Mouse (Mus musculus): ENCODE results near the gene Cib1. TPM values are rescaled to one million over a fixed set of nuclear protein-coding genes. Genes with fewer than 3 reads are reported as not detected.

Gene Cib1
- polyA plus RNA-seq, 1 experiment from 2014 or later, result 90.8 TPM

DNA sequence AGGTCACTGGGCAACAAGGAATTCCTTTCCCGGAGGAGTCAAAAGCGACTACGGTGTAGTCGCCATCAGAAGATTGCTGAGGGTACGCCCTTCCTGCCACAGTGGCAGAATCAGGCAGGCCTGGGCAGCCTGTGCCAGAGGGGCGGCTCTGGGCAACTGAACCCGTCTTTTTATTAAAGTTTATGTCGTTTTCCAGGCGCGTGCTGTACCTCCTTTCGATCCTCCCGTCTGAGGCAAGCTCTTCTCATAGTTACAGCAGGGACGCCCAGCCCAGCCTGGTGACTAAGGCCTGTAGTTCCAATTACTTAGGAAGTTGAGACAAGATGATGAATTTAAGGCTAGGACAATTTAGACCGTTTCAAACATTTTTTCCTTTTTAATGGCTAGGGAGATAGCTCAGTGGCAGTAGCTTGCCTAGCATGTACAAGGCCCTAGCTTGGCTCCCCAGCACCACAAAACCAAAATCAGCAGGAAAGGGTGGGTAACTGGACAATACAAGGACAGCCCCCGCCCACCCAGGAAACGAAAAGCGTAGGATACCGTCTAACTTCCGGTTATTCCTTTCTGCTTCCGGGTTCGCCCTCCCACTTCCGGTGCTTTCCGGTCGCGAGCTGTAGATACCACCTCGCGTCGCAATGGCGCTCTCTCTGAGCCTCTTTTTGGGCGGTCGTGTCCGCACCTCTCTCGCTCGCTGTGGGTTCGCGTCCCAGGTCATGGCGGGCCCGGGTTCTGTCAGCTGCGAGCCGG, 28.2 kb upstream of the Cib1 start, which contains the start of gene Ngrn:
Gene Ngrn, plus strand, starts transcription at position 591 of the 747 bp plus-strand sequence.
- peak; percentile 87; the same call in 1 of the 2 replicates for ATAC-seq (ENCODE audit: borderline replicate concordance, extremely low read depth, low FRiP score, low TSS enrichment)
- H3K4me1 ChIP-seq, result peaks cover 14% of the 10 kb centered on the region
- peaks cover 25% of the 10 kb centered on the region for H3K36me3 ChIP-seq
- H3K9me3 ChIP-seq, result no peaks in the 10 kb centered on the region
- peak within 1 kb of the TSS; percentile 83 for H3K4me2 ChIP-seq
- H3K9ac ChIP-seq, result peak within 1 kb of the TSS; percentile 71
- WGBS, result 22% methylated on average over 40 of the region's 40 CpGs
- peaks cover 5% of the 10 kb centered on the region; the same call in 1 of the 2 replicates for H3K27me3 ChIP-seq
- peak within 1 kb of the TSS; percentile 72 for H3K27ac ChIP-seq
- H3K4me3 ChIP-seq, result peak within 1 kb of the TSS; percentile 63

DNA sequence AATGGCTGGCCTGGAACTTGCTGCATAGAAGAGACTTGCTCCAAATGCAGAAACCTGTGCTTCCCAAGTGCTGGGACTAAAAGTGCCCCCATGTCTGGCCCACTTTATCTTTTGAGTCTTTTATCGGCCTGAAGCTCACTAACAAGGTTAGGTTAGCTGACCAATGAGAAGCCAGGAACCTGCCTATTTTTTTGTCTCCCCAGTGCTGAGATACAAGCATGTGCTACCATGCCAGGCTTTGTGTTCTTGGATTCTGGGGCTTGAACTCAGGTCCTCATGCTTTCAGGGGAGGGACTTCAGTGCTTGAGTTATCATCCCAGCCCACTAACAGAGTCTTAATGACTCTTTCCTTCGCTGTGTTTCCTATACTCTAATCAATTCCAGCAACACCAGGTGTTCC, 25.1 kb upstream of the Cib1 start:
- Histone ChIP-seq H3K27ac (no peak overlapping the region), H3K4me3 (no peak overlapping the region), H3K9ac (no peak overlapping the region), H3K27me3 (peaks cover 5% of the 10 kb centered on the region; the same call in 1 of the 2 replicates), H3K4me1 (peaks cover 14% of the 10 kb centered on the region), H3K4me2 (no peak overlapping the region), H3K9me3 (no peaks in the 10 kb centered on the region), H3K36me3 (no peaks in the 10 kb centered on the region)
- no peak for ATAC-seq (ENCODE audit: borderline replicate concordance, extremely low read depth, low FRiP score, low TSS enrichment)
- 65% methylated on average over 2 of the region's 2 CpGs for WGBS

DNA sequence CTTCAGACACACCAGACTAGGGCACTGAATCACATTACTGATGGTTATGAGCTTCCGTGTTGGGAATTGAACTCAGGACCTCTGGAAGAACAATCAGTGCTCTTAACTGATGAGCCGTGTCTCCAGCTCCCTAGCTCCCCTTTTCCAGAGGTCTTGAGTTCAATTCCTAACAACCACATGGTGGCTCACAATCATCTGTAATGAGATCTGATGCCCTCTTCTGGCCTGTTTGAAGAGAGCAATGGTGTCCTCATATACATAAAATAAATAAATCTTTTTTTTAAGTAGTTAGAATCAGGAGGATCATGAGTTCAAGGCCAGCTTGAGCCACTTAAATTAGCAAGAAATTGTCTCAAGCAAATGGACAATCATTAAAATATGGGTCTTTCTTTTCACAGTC, 23.4 kb upstream of the Cib1 start:
- Histone ChIP-seq H3K27ac (no peak overlapping the region), H3K9ac (no peak overlapping the region), H3K36me3 (no peaks in the 10 kb centered on the region), H3K4me2 (no peak overlapping the region), H3K4me1 (peaks cover 7% of the 10 kb centered on the region), H3K4me3 (no peak overlapping the region), H3K9me3 (no peaks in the 10 kb centered on the region), H3K27me3 (peaks cover 5% of the 10 kb centered on the region; the same call in 1 of the 2 replicates)
- WGBS, result 67% methylated on average over 2 of the region's 2 CpGs
- no peak for ATAC-seq (ENCODE audit: borderline replicate concordance, extremely low read depth, low FRiP score, low TSS enrichment)

DNA sequence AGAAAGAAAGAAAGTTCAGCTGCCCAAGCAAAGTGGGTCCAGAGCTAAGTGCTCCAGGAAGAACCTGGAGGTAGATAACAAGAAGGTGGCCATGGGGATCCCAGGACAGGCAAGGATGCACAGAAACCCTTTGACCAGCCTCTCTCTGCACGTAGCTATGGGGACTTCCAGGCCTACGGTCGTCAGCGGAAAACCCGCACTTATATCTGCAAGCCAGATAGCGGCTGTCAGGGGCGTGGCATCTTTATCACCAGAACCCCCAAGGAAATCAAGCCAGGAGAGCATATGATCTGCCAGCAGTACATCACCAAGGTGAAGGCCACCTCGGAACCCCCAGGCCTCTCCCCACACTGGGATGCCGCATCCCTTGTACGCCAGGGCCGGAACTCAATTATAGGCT, 20.3 kb upstream of the Cib1 start:
- H3K4me3 ChIP-seq, result no peak overlapping the region
- no peaks in the 10 kb centered on the region for H3K36me3 ChIP-seq
- H3K4me1 ChIP-seq, result no peaks in the 10 kb centered on the region
- no peaks in the 10 kb centered on the region for H3K27me3 ChIP-seq
- H3K4me2 ChIP-seq, result no peak overlapping the region
- ATAC-seq (ENCODE audit: borderline replicate concordance, extremely low read depth, low FRiP score, low TSS enrichment), result no peak
- 83% methylated on average over 11 of the region's 11 CpGs for WGBS
- no peaks in the 10 kb centered on the region for H3K9me3 ChIP-seq
- no peak overlapping the region for H3K27ac ChIP-seq
- H3K9ac ChIP-seq, result no peak overlapping the region

DNA sequence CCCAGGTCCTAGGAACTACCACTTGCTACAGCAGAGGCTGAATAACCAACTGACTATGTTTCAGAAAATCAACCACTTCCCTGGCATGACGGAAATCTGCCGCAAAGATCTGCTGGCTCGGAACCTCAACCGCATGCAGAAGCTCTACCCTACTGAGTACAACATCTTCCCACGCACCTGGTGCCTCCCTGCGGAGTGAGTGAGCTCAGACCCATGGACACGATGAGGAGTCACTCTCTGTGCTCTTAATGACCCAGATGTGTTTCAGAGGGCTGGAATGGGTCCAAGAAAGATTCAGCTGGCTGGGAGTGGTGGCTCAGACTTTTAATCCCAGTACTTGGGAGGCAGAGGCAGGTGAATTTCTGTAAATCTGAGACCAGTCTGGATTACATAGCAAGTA, 19.8 kb upstream of the Cib1 start:
- ATAC-seq (ENCODE audit: borderline replicate concordance, extremely low read depth, low FRiP score, low TSS enrichment), result no peak
- no peak overlapping the region for H3K27ac ChIP-seq
- WGBS, result 81% methylated on average over 7 of the region's 7 CpGs
- no peaks in the 10 kb centered on the region for H3K4me1 ChIP-seq
- no peak overlapping the region for H3K4me2 ChIP-seq
- no peak overlapping the region for H3K9ac ChIP-seq
- no peak overlapping the region for H3K4me3 ChIP-seq
- no peaks in the 10 kb centered on the region for H3K36me3 ChIP-seq
- no peaks in the 10 kb centered on the region for H3K27me3 ChIP-seq
- no peaks in the 10 kb centered on the region for H3K9me3 ChIP-seq

DNA sequence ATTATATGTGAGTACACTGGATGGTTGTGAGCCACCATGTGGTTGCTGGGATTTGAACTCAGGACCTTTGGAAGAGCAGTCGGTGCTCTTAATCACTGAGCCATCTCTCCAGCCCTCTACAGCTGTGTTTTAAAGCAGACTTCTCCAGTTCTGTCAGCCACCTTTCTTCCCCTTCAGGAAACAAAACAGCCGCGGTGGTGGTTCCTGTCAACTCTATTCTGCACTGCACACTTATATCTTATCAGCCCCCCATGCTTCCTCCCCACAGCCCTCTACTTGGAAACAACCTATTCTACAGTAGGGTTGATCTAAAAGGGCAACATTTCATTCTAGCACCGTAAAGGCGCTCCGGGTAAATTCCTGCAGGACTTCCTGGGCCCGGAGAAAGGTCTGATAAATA, 14.2 kb upstream of the Cib1 start:
- Histone ChIP-seq H3K9me3 (no peaks in the 10 kb centered on the region), H3K27me3 (no peaks in the 10 kb centered on the region), H3K4me2 (peak overlapping the region; percentile 79), H3K4me3 (peak overlapping the region; percentile 60), H3K36me3 (no peaks in the 10 kb centered on the region), H3K27ac (no peak overlapping the region), H3K9ac (no peak overlapping the region), H3K4me1 (0 out of 2 replicates have a peak, but pooled peaks cover 3% of the 10 kb centered on the region)
- 38% methylated on average over 7 of the region's 7 CpGs for WGBS
- no peak for ATAC-seq (ENCODE audit: borderline replicate concordance, extremely low read depth, low FRiP score, low TSS enrichment)

DNA sequence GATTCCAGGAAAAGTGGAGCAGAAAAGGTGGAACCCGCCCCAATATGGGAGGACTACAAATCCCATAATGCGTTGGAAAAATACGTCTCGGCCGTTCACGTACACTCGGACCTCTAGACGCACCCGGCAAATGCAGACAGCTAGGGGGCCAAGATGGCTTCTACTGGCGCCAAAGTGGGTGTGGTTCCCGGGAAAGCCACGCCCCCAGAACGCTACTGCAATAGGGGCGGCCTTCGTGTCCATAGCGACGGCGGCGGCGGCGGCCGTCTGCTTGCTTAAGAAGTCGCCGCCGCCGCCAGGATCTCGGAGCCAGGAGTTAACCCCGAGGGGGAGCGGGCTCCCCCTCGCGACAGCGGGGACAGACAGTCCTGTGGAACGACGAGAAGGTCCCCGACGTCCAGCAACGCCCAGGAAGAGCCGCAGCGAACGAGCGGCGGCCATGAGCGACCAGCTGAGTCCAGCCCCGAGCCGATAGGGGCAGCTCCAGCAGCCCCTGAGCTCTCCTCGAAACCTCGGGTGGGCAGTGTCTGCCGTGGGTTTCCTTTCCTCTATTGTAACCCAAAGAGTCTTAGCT, 13.6 kb upstream of the Cib1 start, which contains the start of gene Ttll13:
Gene Ttll13, plus strand, starts transcription at position 229 of the 574 bp plus-strand sequence.
- 0% methylated on average over 48 of the region's 48 CpGs for WGBS
- no peaks in the 10 kb centered on the region for H3K36me3 ChIP-seq
- peak within 1 kb of the TSS; percentile 79 for H3K4me2 ChIP-seq
- ATAC-seq (ENCODE audit: borderline replicate concordance, extremely low read depth, low FRiP score, low TSS enrichment), result peak; percentile 99
- 0 out of 2 replicates have a peak, but pooled peaks cover 3% of the 10 kb centered on the region for H3K4me1 ChIP-seq
- H3K27me3 ChIP-seq, result no peaks in the 10 kb centered on the region
- no peaks in the 10 kb centered on the region for H3K9me3 ChIP-seq
- peak within 1 kb of the TSS; percentile 68 for H3K9ac ChIP-seq
- H3K27ac ChIP-seq, result peak within 1 kb of the TSS; percentile 87
- H3K4me3 ChIP-seq, result peak within 1 kb of the TSS; percentile 60

DNA sequence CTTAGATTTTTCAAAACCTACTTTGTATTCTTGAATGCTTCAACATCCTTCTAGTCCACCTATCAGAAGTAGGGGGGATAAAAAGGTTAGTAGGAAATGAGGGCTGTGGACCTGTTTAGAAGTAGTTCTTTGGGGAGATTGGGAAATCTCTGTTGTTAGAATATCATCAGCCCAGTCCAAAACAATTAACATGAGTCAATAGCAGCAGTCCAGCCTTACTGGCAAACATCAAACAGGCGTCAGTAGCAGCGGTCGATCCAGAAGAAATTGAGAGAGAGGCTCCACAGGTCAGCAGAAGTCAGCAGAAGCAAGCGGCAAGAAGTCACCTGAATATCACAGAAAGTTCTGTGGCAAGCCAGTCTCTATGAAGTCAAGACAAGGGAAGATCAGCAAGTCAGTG, 12.2 kb upstream of the Cib1 start:
- 89% methylated on average over 4 of the region's 4 CpGs for WGBS
- H3K36me3 ChIP-seq, result peaks cover 10% of the 10 kb centered on the region; the same call in 1 of the 2 replicates
- H3K9me3 ChIP-seq, result no peaks in the 10 kb centered on the region
- H3K4me2 ChIP-seq, result no peak overlapping the region
- H3K4me3 ChIP-seq, result no peak overlapping the region
- H3K27ac ChIP-seq, result no peak overlapping the region
- H3K27me3 ChIP-seq, result no peaks in the 10 kb centered on the region
- ATAC-seq (ENCODE audit: borderline replicate concordance, extremely low read depth, low FRiP score, low TSS enrichment), result no peak
- no peak overlapping the region for H3K9ac ChIP-seq
- H3K4me1 ChIP-seq, result 0 out of 2 replicates have a peak, but pooled peaks cover 3% of the 10 kb centered on the region

DNA sequence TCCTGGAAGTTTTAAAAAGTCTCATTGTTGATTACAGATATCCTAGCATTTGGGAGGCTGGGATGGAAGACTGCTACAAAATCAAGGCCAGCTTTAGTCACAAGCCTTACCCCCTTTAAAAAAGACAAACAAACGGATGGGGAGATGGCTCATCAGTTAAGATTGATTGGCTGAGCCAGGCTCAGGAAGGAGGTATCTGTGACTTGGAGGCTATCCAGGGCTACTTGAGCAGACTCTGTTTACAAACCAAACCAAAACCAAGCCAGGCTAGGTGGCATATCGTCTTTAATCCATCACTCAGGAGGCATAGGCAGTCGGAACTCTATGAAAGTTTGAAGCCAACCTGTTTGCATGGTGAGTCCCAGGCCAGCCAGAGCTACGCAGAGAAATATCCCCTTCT, 9.0 kb upstream of the Cib1 start:
- peak overlapping the region; percentile 34 for H3K27ac ChIP-seq
- H3K4me2 ChIP-seq, result no peak overlapping the region
- H3K4me1 ChIP-seq, result 0 out of 2 replicates have a peak, but pooled peaks cover 3% of the 10 kb centered on the region
- H3K27me3 ChIP-seq, result no peaks in the 10 kb centered on the region
- H3K9ac ChIP-seq, result no peak overlapping the region
- H3K36me3 ChIP-seq, result peaks cover 25% of the 10 kb centered on the region
- WGBS, result 45% methylated on average over 4 of the region's 4 CpGs
- no peak for ATAC-seq (ENCODE audit: borderline replicate concordance, extremely low read depth, low FRiP score, low TSS enrichment)
- H3K4me3 ChIP-seq, result no peak overlapping the region
- no peaks in the 10 kb centered on the region for H3K9me3 ChIP-seq

DNA sequence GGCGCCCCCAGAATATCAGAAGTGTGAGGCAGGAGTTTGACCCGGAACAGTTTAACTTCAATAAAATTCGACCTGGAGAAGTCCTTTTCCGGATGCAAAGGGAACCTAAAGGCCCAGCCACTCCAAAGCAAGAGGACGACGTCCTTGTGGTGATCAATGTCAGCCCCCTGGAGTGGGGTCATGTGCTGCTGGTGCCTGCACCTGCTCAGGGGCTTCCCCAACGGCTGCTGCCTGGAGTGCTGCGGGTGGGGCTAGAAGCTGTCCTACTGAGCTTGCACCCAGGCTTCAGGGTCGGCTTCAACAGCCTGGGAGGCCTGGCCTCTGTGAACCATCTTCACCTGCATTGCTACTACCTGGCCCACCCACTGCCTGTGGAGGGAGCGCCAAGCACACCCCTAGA, 5.9 kb upstream of the Cib1 start:
- Histone ChIP-seq H3K9me3 (no peaks in the 10 kb centered on the region), H3K27ac (no peak overlapping the region), H3K36me3 (peaks cover 25% of the 10 kb centered on the region), H3K4me3 (no peak overlapping the region), H3K9ac (no peak overlapping the region), H3K4me2 (no peak overlapping the region), H3K4me1 (peaks cover 9% of the 10 kb centered on the region), H3K27me3 (no peaks in the 10 kb centered on the region)
- WGBS, result 90% methylated on average over 10 of the region's 10 CpGs
- ATAC-seq (ENCODE audit: borderline replicate concordance, extremely low read depth, low FRiP score, low TSS enrichment), result no peak

DNA sequence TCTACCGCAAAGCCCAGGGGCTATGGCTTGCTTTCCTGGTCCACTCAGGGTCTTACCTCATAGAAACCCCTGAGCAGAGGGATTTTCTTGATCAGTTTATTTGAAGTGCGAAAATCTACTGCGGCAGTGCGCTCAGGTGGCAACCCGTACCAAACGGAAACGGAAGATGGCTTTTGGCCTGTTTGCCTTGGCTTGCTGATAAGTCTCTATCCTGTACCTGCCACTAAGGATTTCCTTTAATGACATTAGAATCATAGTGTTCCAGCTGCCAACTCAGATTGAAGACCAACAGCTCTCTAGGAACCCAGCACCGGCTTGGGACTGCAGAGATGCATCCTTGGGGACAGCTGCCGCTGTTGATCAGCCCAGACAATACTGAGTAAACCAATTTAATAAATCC, 1.2 kb upstream of the Cib1 start:
- no peaks in the 10 kb centered on the region for H3K27me3 ChIP-seq
- no peak overlapping the region for H3K9ac ChIP-seq
- peaks cover 22% of the 10 kb centered on the region for H3K4me1 ChIP-seq
- no peaks in the 10 kb centered on the region for H3K9me3 ChIP-seq
- no peak for ATAC-seq (ENCODE audit: borderline replicate concordance, extremely low read depth, low FRiP score, low TSS enrichment)
- H3K4me2 ChIP-seq, result peak overlapping the region; percentile 88
- peaks cover 9% of the 10 kb centered on the region for H3K36me3 ChIP-seq
- H3K27ac ChIP-seq, result no peak overlapping the region
- WGBS, result 62% methylated on average over 9 of the region's 9 CpGs
- H3K4me3 ChIP-seq, result peak overlapping the region; percentile 69

DNA sequence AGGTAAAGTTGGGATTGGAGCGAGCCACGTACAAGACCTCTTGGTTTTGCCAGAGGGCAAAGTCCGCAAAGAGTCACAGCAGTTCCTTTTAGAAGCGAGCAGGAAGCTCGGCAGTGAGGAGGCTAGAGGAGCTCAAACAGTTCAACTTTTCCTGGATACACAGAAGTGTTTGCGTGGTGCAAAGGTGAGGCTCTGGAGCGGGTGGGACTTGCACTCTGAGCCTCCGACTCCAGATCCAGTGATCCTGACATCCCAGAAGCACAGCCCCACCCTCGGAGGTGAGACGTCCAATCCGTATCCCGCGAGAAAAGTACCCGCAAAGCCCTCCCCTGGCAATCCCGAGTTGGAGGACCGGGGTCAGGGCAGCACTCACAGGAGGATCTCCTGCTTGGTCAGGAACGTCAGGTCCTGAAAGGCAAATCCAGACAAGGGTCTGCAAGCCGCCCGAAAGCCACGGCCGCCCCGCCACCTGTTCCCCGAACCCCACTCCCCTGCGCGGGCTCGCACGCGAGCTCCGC, 583 bp downstream of the Cib1 start:
- H3K36me3 ChIP-seq, result peaks cover 10% of the 10 kb centered on the region; the same call in 1 of the 2 replicates
- peak overlapping the region; percentile 57 for H3K9ac ChIP-seq
- no peaks in the 10 kb centered on the region for H3K9me3 ChIP-seq
- ATAC-seq (ENCODE audit: borderline replicate concordance, extremely low read depth, low FRiP score, low TSS enrichment), result peak; percentile 11; the same call in 1 of the 2 replicates
- peaks cover 22% of the 10 kb centered on the region for H3K4me1 ChIP-seq
- H3K4me3 ChIP-seq, result peak overlapping the region; percentile 69
- H3K4me2 ChIP-seq, result peak overlapping the region; percentile 88
- peak overlapping the region; percentile 76 for H3K27ac ChIP-seq
- WGBS, result under 1% methylated on average over 29 of the region's 29 CpGs
- H3K27me3 ChIP-seq, result no peaks in the 10 kb centered on the region

Data from lung, embryonic 15.5 days (tissue).